Mouse (Mus musculus) MEL (cell line): ENCODE measurements around the gene Mettl26. TPM values are rescaled to one million over a fixed set of nuclear protein-coding genes. Genes with fewer than 3 reads are reported as not detected.

Experiments
- DNase-seq: peaks from one replicate; pipeline ENCODE4 v3.0.0; 2011; ENCODE audit warnings: low read depth, low spot score
- H3K27ac ChIP-seq: 2 replicates; pipeline ENCODE4 v1.5.1; 2012; ENCODE audit warnings: low read depth, mild to moderate bottlenecking, control low read depth, low read length, moderate library complexity; ENCODE audit not compliant: control insufficient read depth
- H3K27me3 ChIP-seq, 2 experiments: fragments of 150-350 bp in 1 of 2; sonication (generic) in 1 of 2; 2 replicates each; pipeline ENCODE4 v1.6.1; 2012; ENCODE audit warnings: low read length in 2 of 2, mild to moderate bottlenecking in 2 of 2, improper control_type of control experiment in 1 of 2, moderate library complexity in 1 of 2; ENCODE audit not compliant: insufficient read depth in 2 of 2, control insufficient read depth in 1 of 2
- H3K36me3 ChIP-seq, 2 experiments: 2 replicates each; pipeline ENCODE4 v1.6.1; 2012 to 2014; ENCODE audit warnings: low read length in 2 of 2, improper control_type of control experiment in 1 of 2, inconsistent platforms in 1 of 2, mild to moderate bottlenecking in 1 of 2; ENCODE audit not compliant: insufficient read depth in 2 of 2, control insufficient read depth in 1 of 2
- H3K4me1 ChIP-seq, 2 experiments: fragments of 150-350 bp in 1 of 2; sonication (generic) in 1 of 2; 2 replicates each; pipeline ENCODE4 v1.6.1; 2012; ENCODE audit warnings: low read length in 2 of 2, improper control_type of control experiment in 1 of 2, mild to moderate bottlenecking in 1 of 2; ENCODE audit not compliant: insufficient read depth in 2 of 2, control insufficient read depth in 1 of 2
- H3K4me3 ChIP-seq, 2 experiments: fragments of 150-350 bp in 1 of 2; sonication (generic) in 1 of 2; 2 replicates each; pipeline ENCODE4 v1.5.1; 2012; ENCODE audit warnings: low read depth in 2 of 2, low read length in 2 of 2, mild to moderate bottlenecking in 2 of 2, moderate library complexity in 2 of 2, control low read depth in 1 of 2, improper control_type of control experiment in 1 of 2; ENCODE audit not compliant: control insufficient read depth in 1 of 2, insufficient read depth in 1 of 2
- H3K79me2 ChIP-seq: 2 replicates; pipeline ENCODE4 v1.6.1; 2012; ENCODE audit warnings: mild to moderate bottlenecking, low read length, moderate library complexity; ENCODE audit not compliant: control insufficient read depth, poor library complexity, insufficient read depth
- H3K9ac ChIP-seq: 2 replicates; pipeline ENCODE4 v1.6.1; 2012; ENCODE audit warnings: low read depth, mild to moderate bottlenecking, control low read depth, low read length, moderate library complexity; ENCODE audit not compliant: control insufficient read depth, poor library complexity, severe bottlenecking
- H3K9me3 ChIP-seq: fragments of 150-350 bp; sonication (generic); replicated peaks from 2 replicates; pipeline ENCODE4 v1.6.1; 2012; ENCODE audit warnings: mild to moderate bottlenecking, low read length, improper control_type of control experiment, moderate library complexity; ENCODE audit not compliant: insufficient read depth
- CHD1 ChIP-seq: IDR thresholded peaks from 2 replicates; pipeline ENCODE4 v1.6.1; 2012; ENCODE audit warnings: low read depth, mild to moderate bottlenecking, inconsistent platforms, low read length, improper control_type of control experiment
- CHD2 ChIP-seq: IDR thresholded peaks from 2 replicates; pipeline ENCODE4 v1.6.1; 2011; ENCODE audit warnings: low read length, improper control_type of control experiment
- ETS1 ChIP-seq: IDR thresholded peaks from 2 replicates; pipeline ENCODE4 v1.6.1; 2012; ENCODE audit warnings: low read depth, mild to moderate bottlenecking, inconsistent platforms, low read length, improper control_type of control experiment, moderate library complexity
- GABPA ChIP-seq: IDR thresholded peaks from 2 replicates; pipeline ENCODE4 v1.6.1; 2012; ENCODE audit warnings: low read depth, mild to moderate bottlenecking, inconsistent platforms, low read length, improper control_type of control experiment, moderate library complexity
- MAZ ChIP-seq: IDR thresholded peaks from 2 replicates; pipeline ENCODE4 v1.6.1; 2012; ENCODE audit warnings: low read depth, mild to moderate bottlenecking, inconsistent platforms, low read length, improper control_type of control experiment
- MEF2A ChIP-seq: IDR thresholded peaks from 2 replicates; pipeline ENCODE4 v1.6.1; 2014; ENCODE audit warnings: low read depth, mild to moderate bottlenecking, inconsistent platforms, low read length, improper control_type of control experiment; ENCODE audit not compliant: poor library complexity, insufficient replicate concordance, severe bottlenecking; ENCODE audit errors: extremely low read depth
- MXI1 ChIP-seq: IDR thresholded peaks from 2 replicates; pipeline ENCODE4 v1.6.1; 2011; ENCODE audit warnings: mild to moderate bottlenecking, low read depth, low read length, improper control_type of control experiment
- MYB ChIP-seq: IDR thresholded peaks from 2 replicates; pipeline ENCODE4 v1.6.1; 2011; ENCODE audit warnings: mild to moderate bottlenecking, low read depth, low read length, improper control_type of control experiment
- POLR2A ChIP-seq, 2 experiments: IDR thresholded peaks; 2 replicates each; pipeline ENCODE4 v1.6.1; 2011 to 2012; ENCODE audit warnings: low read length in 2 of 2, mild to moderate bottlenecking in 2 of 2, control low read depth in 1 of 2, improper control_type of control experiment in 1 of 2, low read depth in 1 of 2, moderate library complexity in 1 of 2; ENCODE audit not compliant: control insufficient read depth in 1 of 2, insufficient read depth in 1 of 2, poor library complexity in 1 of 2
- POLR2AphosphoS5 ChIP-seq: IDR thresholded peaks from 2 replicates; pipeline ENCODE4 v1.6.1; 2012; ENCODE audit warnings: low read depth, borderline replicate concordance, mild to moderate bottlenecking, inconsistent platforms, low read length, moderate library complexity, mixed read lengths
- RAD21 ChIP-seq: IDR thresholded peaks from 2 replicates; pipeline ENCODE4 v1.6.1; 2011; ENCODE audit warnings: mild to moderate bottlenecking, low read depth, low read length, improper control_type of control experiment
- RCOR1 ChIP-seq: IDR thresholded peaks from 2 replicates; pipeline ENCODE4 v1.6.1; 2012; ENCODE audit warnings: low read depth, mild to moderate bottlenecking, inconsistent platforms, low read length, improper control_type of control experiment
- SMC3 ChIP-seq: IDR thresholded peaks from 2 replicates; pipeline ENCODE4 v1.6.1; 2011; ENCODE audit warnings: low read depth, low read length, improper control_type of control experiment
- TAL1 ChIP-seq: IDR thresholded peaks from 2 replicates; pipeline ENCODE4 v1.6.1; 2012; ENCODE audit warnings: mild to moderate bottlenecking, inconsistent platforms, low read length, moderate library complexity, mixed read lengths
- TCF12 ChIP-seq: IDR thresholded peaks from 2 replicates; pipeline ENCODE4 v1.6.1; 2014; ENCODE audit warnings: low read depth, mild to moderate bottlenecking, inconsistent platforms, low read length, improper control_type of control experiment, moderate library complexity
- USF1 ChIP-seq: IDR thresholded peaks from 2 replicates; pipeline ENCODE4 v1.6.1; 2014; ENCODE audit warnings: low read depth, mild to moderate bottlenecking, inconsistent platforms, low read length, improper control_type of control experiment, moderate library complexity
- USF2 ChIP-seq, 2 experiments: IDR thresholded peaks; 2 replicates each; pipeline ENCODE4 v1.6.1; 2011 to 2012; ENCODE audit warnings: improper control_type of control experiment in 2 of 2, low read length in 2 of 2, borderline replicate concordance in 1 of 2, inconsistent platforms in 1 of 2, low read depth in 1 of 2, mild to moderate bottlenecking in 1 of 2; ENCODE audit not compliant: insufficient read depth in 1 of 2
- ZC3H11A ChIP-seq: IDR thresholded peaks from 2 replicates; pipeline ENCODE4 v1.6.1; 2012; ENCODE audit warnings: low read depth, mild to moderate bottlenecking, inconsistent platforms, low read length, improper control_type of control experiment
- ZKSCAN1 ChIP-seq: IDR thresholded peaks from 2 replicates; pipeline ENCODE4 v1.6.1; 2012; ENCODE audit warnings: low read depth, mild to moderate bottlenecking, inconsistent platforms, low read length, improper control_type of control experiment, moderate library complexity
- polyA plus RNA-seq, 2 experiments: library from polyadenylated mRNA; stranded (reverse) in 1 of 2; unstranded in 1 of 2; fragments of >175 nt in 1 of 2; fragments of >200 nt in 1 of 2; gene quantifications; 2 replicates each; pipeline versions ENCODE4 v1.2.1 to v1.2.4; 2012; ENCODE audit warnings: low replicate concordance in 2 of 2, low read depth in 1 of 2; ENCODE audit not compliant: insufficient read length in 2 of 2, insufficient read depth in 1 of 2, missing spikeins in 1 of 2
- total RNA-seq: library from RNA; depleted of rRNA; stranded (reverse); fragments of 300-350 nt; gene quantifications from 2 replicates; pipeline ENCODE4 v1.2.3, GENCODE M21; 2012

Gene Mettl26
- total and polyA plus RNA-seq, 3 experiments: 31.7 to 50.6 TPM; not detected in 1

- H3K36me3 ChIP-seq: peaks cover 0 to 10% of the 10 kb centered on the region in 2 experiments; a peak in 2 of 4 replicates
- H3K27ac ChIP-seq: peak overlapping the region; percentile 76
- H3K4me3 ChIP-seq: peak overlapping the region; percentile 60 to 87
- no peaks in the 10 kb centered on the region for H3K9me3 ChIP-seq
- peak overlapping the region; percentile 95 for H3K9ac ChIP-seq
- peaks cover 2 to 31% of the 10 kb centered on the region in 2 experiments; a peak in 3 of 4 replicates for H3K4me1 ChIP-seq
- peaks cover 50% of the 10 kb centered on the region for H3K79me2 ChIP-seq
- no peak for TF ChIP-seq TAL1
- TF ChIP-seq ZC3H11A: no peak
- TF ChIP-seq ZKSCAN1: no peak
- TF ChIP-seq SMC3: no peak
- TF ChIP-seq CHD2: no peak
- no peak for TF ChIP-seq POLR2A (IDR thresholded peaks at IDR 0.05; ENCODE audit: control insufficient read depth in 1 of 2, insufficient read depth in 1 of 2, low read depth in 1 of 2, low read length in 2 of 2, poor library complexity in 1 of 2)
- TF ChIP-seq USF1: no peak
- DNase-seq: no peak
- no peaks in the 10 kb centered on the region for H3K27me3 ChIP-seq
These were observed 40.8 kb upstream of the Mettl26 start for GRCm38 (mm10) chr17:25833961-25834594.

GRCm38 (mm10) chr17:25834595-25835222, 40.2 kb upstream of the Mettl26 start:
- Histone ChIP-seq H3K27me3 (no peaks in the 10 kb centered on the region), H3K27ac (no peak overlapping the region), H3K9me3 (no peaks in the 10 kb centered on the region), H3K4me3 (no peak overlapping the region), H3K79me2 (peaks cover 44% of the 10 kb centered on the region), H3K36me3 (peaks cover 0 to 9% of the 10 kb centered on the region in 2 experiments; a peak in 2 of 4 replicates), H3K9ac (no peak overlapping the region; the same call in 1 of the 2 replicates), H3K4me1 (peaks cover 2 to 27% of the 10 kb centered on the region in 2 experiments; a peak in 3 of 4 replicates)
- no peak for DNase-seq
- TF ChIP-seq MXI1 (no peak), RAD21 (no peak), MAZ (no peak), GABPA (no peak), TCF12 (no peak), RCOR1 (no peak), POLR2AphosphoS5 (no peak; the same call in 1 of the 2 replicates), USF2 (IDR thresholded peaks at IDR 0.05; ENCODE audit: borderline replicate concordance in 1 of 2, insufficient read depth in 1 of 2, low read depth in 1 of 2, low read length in 2 of 2) (no peak), SMC3 (no peak), MYB (no peak), USF1 (no peak), ETS1 (no peak), CHD1 (no peak), MEF2A (no peak), POLR2A (IDR thresholded peaks at IDR 0.05; ENCODE audit: control insufficient read depth in 1 of 2, insufficient read depth in 1 of 2, low read depth in 1 of 2, low read length in 2 of 2, poor library complexity in 1 of 2) (no peak; a peak in 1 of 4 replicates), ZKSCAN1 (no peak)
